Mouse (Mus musculus) right cerebral cortex, postnatal 25 days (tissue): ENCODE data around the gene Ppp2r3a.

Experiments
- DNase-seq: peaks from one replicate; pipeline ENCODE4 v3.0.0; 2022

The Ppp2r3a gene

DNA sequence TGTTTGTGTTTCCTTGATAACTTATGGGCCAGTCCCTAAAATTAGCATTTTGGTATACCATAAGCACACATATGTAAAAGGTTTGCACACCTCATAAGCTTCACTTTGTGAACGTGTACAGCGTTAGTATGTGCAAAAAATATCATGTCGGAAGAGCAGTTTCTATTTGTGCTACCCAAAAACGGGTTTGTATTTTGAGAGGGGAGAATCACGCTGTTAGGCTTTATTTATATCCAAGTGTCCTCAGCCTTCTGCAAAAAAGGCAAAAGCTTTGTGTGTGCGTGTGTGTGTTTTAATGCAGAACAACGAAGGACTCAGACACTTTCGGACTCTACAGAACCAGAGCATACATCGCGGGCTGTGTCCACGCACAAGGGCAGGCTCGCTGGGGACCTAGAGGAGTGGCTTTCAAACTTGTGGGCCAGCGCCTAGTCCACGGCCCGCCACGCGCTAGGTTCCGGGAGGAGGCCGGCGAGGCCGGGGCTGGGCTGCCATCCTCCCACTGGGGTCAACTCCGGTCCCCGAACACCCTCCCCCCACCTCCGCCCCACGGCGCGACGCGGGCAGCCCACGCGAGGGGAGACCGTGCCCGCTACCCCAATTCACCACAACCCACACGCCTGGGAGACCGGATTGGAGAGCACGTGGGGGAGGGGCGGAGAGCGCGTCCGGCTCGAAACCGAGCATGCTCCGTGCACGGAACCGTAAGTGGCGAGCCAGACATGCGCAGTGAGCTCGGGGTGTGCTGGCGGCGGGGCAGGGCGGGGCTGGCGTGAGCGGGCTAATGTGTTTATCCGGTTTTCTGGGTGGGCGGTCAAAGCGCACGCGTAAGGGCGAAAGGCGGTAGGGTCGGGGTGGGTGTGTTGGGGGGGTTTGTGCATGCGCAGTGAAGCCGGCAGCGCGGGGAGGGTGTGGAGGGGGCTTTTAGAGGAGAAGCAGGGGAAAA lies 178.3 kb downstream of the Ppp2r3a start:
- DNase-seq: peak; percentile 99

DNA sequence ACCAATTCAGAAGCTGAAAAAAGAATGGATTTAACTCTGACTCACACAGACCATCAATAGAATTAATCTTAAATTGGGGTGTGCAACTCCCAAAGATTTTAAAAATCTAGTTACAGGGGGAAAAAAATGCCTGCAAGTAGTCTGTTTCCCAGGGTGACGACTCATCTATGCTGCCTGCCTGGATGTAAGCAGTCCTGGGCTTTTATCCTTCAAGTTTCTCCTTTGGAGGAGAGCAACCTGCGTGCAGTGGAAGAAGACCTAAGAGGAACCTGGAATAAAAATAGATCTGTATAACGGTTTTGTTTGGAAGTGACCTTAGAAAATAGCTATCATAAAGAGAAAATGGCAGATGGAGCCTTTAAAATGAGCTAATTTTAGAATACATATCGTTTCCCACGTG lies 179.1 kb downstream of the Ppp2r3a start:
- DNase-seq: no peak

DNA sequence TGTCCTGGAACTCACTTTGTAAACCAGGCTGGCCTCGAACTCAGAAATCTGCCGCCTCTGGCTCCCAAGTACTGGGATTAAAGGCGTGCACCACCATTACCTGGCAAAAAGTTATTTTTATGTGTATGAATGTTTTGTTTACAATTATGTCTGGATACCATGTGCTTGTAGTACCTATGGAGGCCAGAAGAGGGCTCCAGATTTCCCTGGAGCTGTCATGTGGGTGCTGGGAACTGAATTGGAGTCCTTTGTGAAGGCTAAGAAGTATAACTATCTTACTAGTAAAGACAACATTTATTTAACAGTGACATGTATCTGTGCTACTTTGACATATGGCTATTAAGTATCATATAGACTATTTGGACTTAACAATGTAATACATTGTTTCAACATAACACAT lies 181.8 kb downstream of the Ppp2r3a start:
- no peak for DNase-seq

DNA sequence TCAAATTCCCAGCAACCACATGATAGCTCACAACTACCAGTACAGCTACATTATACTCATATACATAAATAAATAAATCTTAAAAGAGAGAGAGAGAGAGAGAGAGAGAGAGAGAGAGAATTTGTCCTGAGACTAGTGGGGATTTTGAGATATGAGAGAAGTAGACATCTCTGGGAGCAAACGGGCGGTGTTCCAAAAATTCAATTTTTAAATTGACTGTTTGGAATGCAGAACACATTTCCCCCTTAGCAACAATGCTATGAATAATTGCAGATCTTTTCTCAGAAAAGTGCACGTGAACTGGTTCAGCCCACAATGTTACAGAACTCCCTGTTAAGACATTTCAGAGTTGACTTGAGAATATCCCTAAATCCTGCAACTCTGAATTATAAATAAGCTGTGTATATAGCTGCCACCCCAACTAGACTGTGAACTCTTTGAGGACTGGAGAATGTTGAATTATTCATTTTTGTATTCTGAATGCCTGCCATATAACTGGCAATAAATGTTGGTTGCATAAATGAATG lies 186.5 kb downstream of the Ppp2r3a start:
- DNase-seq: no peak

DNA sequence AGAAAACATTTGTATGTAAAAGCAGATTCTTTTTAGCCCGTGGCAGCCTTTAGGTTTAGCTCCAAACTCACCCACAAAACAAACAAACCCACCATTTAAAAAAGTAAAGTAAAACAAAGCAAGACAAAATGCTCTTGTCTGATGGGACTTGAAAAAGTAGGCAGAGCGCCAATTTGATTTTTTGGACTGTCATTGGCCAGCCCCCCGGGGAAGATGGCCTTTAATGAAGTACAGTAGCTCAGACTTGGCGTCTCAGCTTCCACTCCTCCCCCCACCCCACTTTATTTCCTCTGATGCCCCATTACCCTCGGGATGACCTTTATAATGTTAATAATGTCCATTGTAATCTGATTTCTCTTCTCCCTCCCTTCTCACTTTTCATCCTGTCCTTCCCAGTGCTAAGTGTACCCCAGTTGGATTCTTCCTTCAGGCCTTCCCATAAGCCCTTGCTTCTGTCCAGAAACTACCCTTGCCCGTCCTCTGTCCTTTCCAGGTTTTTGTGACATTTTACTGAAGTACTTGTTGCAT lies 189.3 kb downstream of the Ppp2r3a start:
- no peak for DNase-seq

DNA sequence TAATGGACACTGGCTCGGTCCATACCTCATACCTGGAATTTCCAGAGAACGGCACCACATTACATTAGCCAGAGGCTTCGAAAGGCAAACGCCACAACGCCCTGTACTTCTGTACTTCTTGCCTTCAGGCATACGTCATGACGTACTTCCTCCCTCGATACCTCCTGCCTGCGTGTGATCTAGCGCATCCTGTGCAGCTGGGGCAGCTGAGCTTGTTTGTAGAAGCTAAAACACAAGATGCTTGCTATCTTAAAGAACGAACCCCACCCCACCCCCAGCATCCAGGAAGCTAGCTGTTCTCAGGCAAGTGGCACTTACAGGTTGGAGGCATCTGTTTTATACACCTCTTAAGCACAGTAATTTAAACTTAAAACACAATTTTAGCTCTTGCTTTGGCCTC lies 190.6 kb downstream of the Ppp2r3a start:
- no peak for DNase-seq

DNA sequence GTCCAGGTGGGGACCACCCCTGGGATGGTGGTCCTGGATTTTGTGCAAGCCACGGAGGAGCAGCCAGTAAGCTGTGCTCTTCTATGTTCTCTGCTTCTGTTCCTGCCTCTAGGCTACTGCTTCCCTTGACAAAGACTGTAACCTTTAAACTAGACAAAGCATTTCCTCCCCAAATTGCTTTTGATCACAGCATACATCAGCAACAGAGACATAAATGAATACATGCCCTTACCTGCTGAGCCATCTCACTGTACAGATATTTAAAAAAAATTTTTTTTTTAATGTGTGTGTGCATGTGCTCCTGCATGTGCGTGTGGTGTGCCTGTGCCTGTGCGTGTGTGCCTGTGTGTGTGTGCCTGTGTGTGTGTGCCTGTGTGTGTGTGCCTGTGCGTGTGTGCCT lies 194.4 kb downstream of the Ppp2r3a start:
- no peak for DNase-seq
